Mouse (Mus musculus): ENCODE results near the gene Rbbp4.

The Rbbp4 gene

DNA sequence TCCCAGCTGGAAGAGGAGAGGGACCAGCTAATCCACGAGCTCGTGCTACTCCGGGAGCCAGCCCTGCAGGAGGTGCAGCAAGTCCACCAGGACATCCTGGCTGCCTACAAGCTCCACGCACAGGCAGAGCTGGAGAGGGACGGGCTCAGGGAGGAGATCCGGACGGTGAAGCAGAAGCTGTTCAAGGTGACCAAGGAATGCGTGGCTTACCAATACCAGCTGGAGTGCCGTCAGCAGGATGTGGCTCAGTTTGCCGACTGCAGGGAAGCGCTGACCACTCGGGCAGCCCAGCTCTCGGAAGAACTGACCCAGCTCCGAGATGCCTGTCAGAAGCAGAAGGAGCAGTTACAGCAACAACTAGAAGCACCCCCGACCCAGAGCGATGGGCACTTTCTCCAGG is 41.5 kb downstream of the Rbbp4 start:
- no peak for DNase-seq (ENCODE audit: low spot score in 2 of 2)

DNA sequence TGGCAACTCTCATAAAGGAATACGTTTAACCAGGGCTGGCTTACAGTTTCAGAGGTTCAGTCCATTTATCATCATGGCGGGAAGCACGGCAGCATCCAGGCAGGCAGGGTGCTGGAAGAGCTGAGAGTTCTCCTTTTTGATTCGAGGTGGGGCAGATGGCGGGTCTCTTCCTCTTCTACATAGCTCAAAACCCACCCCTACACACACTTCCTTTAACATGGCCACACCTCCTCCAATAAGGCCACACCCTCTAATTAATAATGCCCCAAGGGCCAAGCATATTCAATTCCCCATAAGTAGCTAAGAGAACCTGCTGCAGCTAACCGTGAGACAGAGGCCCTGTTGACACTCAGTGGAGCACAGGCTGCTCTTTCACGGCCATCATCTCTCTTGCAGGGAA is 42.3 kb downstream of the Rbbp4 start:
- no peak for DNase-seq (ENCODE audit: low spot score in 2 of 2)

- no peak for DNase-seq (ENCODE audit: low spot score in 2 of 2)
Observed at GRCm38 (mm10) chr4:129289671-129290070, 45.5 kb downstream of the Rbbp4 start.

DNA sequence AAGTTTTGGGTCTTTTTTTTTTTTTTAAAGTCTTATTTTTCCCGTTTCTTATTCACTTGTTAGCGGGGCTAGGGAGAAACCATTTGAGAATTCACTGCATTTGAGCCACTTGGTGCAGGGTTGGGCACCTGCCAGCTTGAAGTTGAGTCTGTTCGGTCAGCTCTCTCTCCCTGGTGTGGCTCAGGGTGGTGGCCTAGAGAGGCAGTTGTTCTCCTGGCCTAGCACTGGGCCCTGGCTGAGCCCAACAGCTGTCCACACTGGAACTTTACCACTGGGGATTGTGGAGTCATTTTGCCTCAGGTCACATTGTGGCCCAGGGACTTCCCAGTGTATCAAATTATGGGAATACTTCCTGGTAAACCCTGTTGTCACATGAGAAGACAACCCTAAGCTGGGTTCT is 47.1 kb downstream of the Rbbp4 start:
- no peak for DNase-seq (ENCODE audit: low spot score in 2 of 2)

- no peak for DNase-seq (ENCODE audit: low spot score in 2 of 2)
Observed at GRCm38 (mm10) chr4:129287472-129287981, 47.6 kb downstream of the Rbbp4 start, which contains the start of gene Sync. TSS of gene Sync (plus strand) at chr4:129287617.

DNA sequence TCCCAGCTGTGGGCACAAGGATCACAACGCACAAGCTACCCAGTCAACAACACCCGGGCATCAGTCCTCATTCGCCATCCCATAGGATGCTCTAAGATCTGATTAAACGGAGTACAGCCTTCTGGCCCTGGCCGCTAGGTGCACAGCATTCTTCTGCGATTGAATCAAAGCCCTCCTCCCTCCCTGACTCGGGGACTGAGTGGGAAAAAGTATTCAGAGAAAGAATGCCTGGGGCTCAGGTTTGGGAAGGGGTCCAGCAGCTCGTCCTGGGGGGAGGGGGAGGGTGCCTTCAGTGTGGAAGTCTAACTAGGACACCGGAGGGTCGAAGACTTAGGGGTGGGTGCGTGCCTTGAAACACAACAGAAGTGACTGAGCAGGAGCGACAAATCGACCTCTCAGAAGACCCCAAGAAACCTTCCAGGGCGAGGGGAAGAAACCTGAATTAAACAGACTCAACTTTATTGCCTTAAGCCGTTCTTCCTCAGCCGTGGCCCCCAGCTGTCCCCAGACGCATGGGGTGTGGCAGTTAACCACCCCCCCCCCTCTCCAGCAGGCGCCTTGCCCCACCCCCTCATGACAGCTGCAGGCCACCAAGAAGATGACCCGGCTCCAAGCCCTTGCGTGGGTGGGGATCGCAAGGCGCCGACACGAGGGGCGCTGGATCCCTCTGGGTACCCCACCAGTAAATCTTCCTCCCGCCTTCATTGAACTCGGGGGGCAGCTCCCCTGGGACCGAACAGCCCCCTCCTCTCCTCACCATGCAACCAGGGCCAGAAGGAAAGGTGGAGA is 48.3 kb downstream of the Rbbp4 start:
- no peak for DNase-seq (ENCODE audit: low spot score in 2 of 2)

- no peak for DNase-seq (ENCODE audit: low spot score in 2 of 2)
Observed at GRCm38 (mm10) chr4:129286001-129286682, 49.0 kb downstream of the Rbbp4 start.

GRCm38 (mm10) chr4:129284685-129285084 is 50.5 kb downstream of the Rbbp4 start:
- no peak for DNase-seq (ENCODE audit: low spot score in 2 of 2)

DNA sequence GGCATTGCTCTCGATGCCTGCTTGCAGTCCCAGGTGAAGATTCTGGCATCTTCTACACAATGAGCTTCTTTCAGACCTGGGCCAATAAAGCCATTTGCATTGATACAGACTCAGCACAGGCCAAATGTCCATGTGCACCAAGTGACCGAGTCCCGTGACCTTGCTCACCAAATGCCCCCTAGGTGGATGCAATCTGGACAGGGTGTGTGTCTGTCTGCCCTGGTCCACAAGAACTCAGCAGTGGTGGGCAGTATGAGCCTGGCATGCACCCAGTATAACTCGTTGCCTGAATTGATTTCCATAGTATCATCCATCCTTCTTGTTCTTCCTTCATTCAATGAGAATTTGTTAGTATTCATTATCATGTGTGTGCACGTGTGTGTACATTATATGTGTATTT is 51.9 kb downstream of the Rbbp4 start:
- DNase-seq (ENCODE audit: low spot score in 2 of 2), result no peak

- no peak for DNase-seq (ENCODE audit: low spot score in 2 of 2)
Observed at GRCm38 (mm10) chr4:129282786-129283185, 52.4 kb downstream of the Rbbp4 start.

GRCm38 (mm10) chr4:129276453-129276865 is 58.7 kb downstream of the Rbbp4 start:
- DNase-seq (ENCODE audit: low spot score in 2 of 2), result peak; percentile 89 to 91

DNA sequence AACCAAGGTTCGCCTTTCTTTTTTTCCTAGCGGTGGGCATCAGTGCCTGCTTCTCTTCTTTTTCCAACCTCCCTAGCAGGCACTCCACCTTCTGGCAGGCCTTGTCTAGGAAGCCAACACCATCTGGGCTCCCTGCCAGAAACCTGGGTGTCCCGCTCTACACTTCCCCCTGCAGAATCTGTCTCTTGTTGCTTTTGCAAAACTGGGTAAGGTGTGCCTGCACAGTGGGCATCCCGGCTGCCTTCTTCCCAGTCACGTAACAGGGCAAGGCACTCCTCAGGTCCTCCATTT is 62.5 kb downstream of the Rbbp4 start:
- peak in 1 of 2 experiments; percentile 26 for DNase-seq (ENCODE audit: low spot score in 2 of 2)

DNA sequence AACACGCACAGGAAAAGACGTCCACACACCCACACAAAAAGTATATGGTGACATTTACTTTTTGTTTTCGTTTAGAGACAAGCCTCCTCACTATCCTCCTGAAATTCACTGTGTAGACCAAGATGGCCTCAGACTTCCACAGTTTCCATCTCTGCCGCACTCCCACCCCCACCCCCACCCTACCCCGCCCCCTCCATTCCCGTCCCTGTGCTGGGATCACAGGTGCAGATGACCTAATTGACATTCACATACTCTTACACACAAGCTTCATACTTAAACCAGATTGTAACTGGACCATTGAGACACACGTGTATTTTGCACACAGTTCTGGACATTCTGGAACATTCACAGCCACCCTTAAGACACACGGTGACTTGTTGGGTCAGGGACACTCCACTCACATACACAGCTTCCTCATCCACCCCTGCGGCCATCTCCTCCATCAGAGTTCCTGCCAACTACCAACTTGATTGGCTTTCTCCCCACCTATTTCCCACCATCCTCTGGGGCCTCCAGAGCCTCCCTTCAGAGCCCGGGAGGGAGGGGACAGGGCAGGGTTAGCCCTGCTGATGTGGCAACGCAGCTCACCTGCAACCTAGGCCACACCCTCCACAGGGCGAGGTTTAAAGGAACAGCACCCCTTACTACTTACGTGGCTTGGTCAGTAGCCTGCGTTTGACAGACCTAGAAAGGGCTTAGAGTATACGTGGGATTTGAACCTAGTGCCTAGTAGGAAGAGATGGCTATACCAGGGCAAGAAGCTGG is 63.0 kb downstream of the Rbbp4 start:
- DNase-seq (ENCODE audit: low spot score in 2 of 2), result no peak

GRCm38 (mm10) chr4:129268698-129269097 is 66.5 kb downstream of the Rbbp4 start:
- no peak for DNase-seq (ENCODE audit: low spot score in 2 of 2)

DNA sequence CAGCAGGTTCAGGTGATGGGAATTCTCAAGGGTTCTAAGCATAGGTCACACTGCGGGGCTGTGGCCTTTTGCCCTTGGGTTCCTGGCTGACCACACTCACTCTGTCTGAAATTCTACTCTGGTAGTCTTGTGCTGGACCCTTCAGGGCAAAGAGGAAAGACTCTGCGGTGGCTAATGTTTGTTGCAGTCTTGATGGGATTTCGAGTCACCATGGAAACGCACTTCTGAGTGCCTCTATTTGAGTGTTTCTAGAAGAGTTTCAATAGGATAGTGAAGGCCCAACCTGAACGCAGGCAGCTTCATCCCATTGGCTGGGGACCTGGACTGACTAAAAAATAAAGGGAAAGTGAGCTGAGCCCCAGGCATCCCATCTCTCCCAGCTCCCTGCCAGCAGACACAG is 68.3 kb downstream of the Rbbp4 start:
- DNase-seq (ENCODE audit: low spot score in 2 of 2), result no peak

- no peak for DNase-seq (ENCODE audit: low spot score in 2 of 2)
Observed at GRCm38 (mm10) chr4:129266191-129266590, 69.0 kb downstream of the Rbbp4 start.

- peak; percentile 41 to 48 for DNase-seq (ENCODE audit: low spot score in 2 of 2)
Observed at GRCm38 (mm10) chr4:129263225-129264021, 71.7 kb downstream of the Rbbp4 start.

- DNase-seq (ENCODE audit: low spot score in 2 of 2), result no peak
Observed at GRCm38 (mm10) chr4:129261196-129261595, 74.0 kb downstream of the Rbbp4 start, which contains the start of gene C77080. TSS of gene C77080 (minus strand) at chr4:129261404.

GRCm38 (mm10) chr4:129260678-129261077 is 74.5 kb downstream of the Rbbp4 start:
- DNase-seq (ENCODE audit: low spot score in 2 of 2), result no peak

DNA sequence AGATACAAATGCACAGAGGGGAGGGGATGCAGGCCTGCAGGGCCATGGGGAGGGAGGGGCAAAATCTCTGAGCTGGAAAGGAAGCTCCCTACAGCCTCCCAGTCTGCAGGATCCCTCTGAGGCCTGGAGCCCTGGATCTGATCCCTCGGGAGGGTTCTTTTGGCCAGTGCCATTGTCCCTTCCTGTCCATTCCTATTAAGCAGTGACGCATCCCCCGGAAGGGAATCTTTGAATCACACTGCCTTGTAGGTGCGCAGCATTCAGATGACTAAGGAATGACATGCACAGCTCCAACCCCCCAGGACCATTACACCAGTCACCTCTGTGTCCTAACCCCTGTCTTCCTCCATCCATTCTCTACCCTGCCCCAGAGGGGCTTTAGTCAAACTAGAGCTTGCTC is 76.1 kb downstream of the Rbbp4 start:
- no peak for DNase-seq (ENCODE audit: low spot score in 2 of 2)

Data from right cerebral cortex, postnatal 36 days (tissue).